Mouse (Mus musculus) liver, adult (tissue): ENCODE measurements around the gene Atp7b.

Source experiments
- GATA4 ChIP-seq: IDR thresholded peaks from 2 replicates; pipeline ENCODE4 v1.6.1; 2014; ENCODE audit warnings: mild to moderate bottlenecking, low read length; ENCODE audit not compliant: insufficient replicate concordance

Gene Atp7b

DNA sequence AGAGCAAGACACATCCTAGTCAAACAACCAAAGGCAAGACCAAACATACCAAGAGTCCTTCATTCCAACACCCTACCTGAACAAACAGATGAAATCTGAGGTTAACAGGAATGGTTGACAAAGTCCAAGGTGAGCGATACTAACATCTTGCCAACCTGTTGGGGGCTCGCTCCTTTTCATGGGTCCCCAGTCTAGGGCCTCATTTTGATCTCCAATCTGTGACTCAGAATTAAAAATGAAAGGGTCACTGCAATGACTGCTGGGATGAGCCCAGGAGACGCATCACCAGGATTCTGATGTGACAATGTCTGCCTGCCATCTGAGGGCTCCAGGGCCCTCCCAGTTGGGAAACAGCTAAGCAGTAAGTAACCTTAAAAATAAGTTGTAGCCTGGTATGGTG is 90.6 kb downstream of the Atp7b start, which contains the start of gene Ccdc70:
Gene Ccdc70 (plus strand): TSS at position 301 of the 400 bp plus-strand sequence.
- no peak for TF ChIP-seq GATA4

DNA sequence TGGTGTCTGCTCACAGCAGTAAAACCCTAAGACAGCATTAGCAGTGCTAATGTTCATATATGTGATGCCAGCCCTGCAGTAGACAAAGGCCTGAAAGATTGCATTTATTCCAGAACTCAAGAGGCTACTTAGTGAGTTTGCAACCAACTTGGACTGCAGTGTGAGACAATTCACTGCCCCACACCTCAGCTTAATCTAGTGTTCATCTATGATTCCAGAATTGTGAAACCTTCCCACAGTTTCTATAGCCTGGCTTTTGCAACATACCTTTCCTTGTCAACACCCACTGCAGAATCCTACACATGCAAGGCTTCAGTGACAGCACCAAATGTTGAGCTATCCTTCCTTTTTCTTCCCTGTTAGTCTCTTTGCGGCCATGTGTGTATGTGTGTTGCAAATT is 93.5 kb downstream of the Atp7b start:
- TF ChIP-seq GATA4 = no peak

- TF ChIP-seq GATA4 = no peak
Measured at GRCm38 (mm10) chr8:21958414-21958813, 101.7 kb downstream of the Atp7b start, which contains the start of gene Fam90a1a. TSS of gene Fam90a1a (plus strand) at chr8:21958714.

GRCm38 (mm10) chr8:21956336-21956735 is 103.8 kb downstream of the Atp7b start:
- TF ChIP-seq GATA4 = no peak

DNA sequence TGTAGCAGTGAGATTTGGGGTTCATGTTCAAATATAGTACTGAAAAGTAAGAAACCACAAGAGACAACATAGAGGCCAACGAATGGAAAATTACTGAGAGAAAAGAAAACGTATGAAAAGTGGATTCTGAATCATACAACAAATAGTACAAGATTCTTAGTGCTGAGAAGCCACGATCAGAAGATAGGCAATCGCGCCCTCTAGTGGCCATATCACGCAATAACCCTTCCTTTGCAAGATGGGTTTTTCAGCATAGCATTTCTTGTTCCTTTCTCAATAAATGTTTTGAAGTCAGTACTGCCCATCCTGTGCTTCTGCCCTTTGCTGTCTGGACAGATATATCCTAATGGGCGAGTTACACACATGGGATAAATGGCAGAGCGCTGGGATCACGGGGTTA is 104.8 kb downstream of the Atp7b start:
- no peak for TF ChIP-seq GATA4

DNA sequence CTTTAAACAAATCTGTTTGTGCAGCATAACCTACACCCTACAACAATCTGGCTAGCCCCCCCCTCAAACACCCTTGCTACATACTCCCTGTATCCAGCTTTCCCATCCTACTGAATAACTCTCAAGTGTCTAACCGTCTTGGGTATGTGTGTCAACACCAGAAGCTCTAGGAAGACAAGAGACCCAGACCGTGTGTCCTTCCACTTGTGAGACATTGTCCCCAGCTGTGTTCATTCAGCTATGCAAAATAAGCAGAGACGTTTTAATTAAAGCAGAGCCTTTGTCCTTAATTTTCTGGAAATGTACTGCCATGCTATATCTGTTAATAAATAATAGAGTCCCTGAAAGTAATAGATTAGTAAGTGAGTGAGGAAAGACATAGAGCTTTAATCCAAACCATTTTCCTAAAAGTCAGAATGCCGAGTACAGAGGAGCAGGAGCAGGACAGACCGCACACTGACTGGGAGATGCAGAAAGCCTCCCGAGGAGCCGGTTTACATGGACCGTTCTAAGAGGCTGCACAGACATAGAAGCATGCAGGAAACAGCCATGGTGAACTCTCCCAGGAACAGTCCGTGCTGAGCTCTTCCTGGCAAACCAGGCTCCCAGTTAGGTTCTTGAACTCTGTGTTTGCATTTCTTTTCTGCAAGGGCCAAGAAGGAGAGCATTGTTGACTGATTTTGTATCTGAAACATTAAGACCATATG is 112.6 kb downstream of the Atp7b start:
- TF ChIP-seq GATA4 = no peak

- no peak for TF ChIP-seq GATA4
Measured at GRCm38 (mm10) chr8:21946462-21946861, 113.6 kb downstream of the Atp7b start, which contains the start of gene Defb13. TSS of gene Defb13 (plus strand) at chr8:21946762.
